Mouse (Mus musculus) CH12.LX (cell line): Measurements from ENCODE around the gene Higd1c.

Source experiments
- POLR2A ChIP-seq: IDR thresholded peaks from 2 replicates; pipeline ENCODE4 v1.6.1; 2011; ENCODE audit warnings: low read depth, mild to moderate bottlenecking, improper control_type of control experiment, low read length
- RAD21 ChIP-seq: IDR thresholded peaks from 2 replicates; pipeline ENCODE4 v1.6.1; 2011; ENCODE audit warnings: low read depth, mild to moderate bottlenecking, low read length, improper control_type of control experiment, moderate library complexity
- TCF12 ChIP-seq: IDR thresholded peaks from 2 replicates; pipeline ENCODE4 v1.6.1; 2014; ENCODE audit warnings: low read depth, mild to moderate bottlenecking, inconsistent platforms, low read length, improper control_type of control experiment
- ZKSCAN1 ChIP-seq: IDR thresholded peaks from 2 replicates; pipeline ENCODE4 v1.6.1; 2012; ENCODE audit warnings: low read depth, inconsistent platforms, low read length, improper control_type of control experiment, borderline replicate concordance

- TF ChIP-seq ZKSCAN1 (no peak), TCF12 (no peak), RAD21 (no peak), POLR2A (no peak)
These were observed 17.6 kb upstream of the Higd1c start for GRCm38 (mm10) chr15:100346761-100347160.
